Mouse (Mus musculus) spleen, postnatal 10 days (tissue): ENCODE measurements around the gene Ccdc175.
A peak's percentile ranks its signal among the peaks of the same experiment; 100 is the strongest.

Experiments used
- DNase-seq, 2 experiments: peaks; one replicate each; pipeline ENCODE4 v3.0.0; 2021 to 2022; ENCODE audit warnings: low spot score in 2 of 2

Gene Ccdc175

DNA sequence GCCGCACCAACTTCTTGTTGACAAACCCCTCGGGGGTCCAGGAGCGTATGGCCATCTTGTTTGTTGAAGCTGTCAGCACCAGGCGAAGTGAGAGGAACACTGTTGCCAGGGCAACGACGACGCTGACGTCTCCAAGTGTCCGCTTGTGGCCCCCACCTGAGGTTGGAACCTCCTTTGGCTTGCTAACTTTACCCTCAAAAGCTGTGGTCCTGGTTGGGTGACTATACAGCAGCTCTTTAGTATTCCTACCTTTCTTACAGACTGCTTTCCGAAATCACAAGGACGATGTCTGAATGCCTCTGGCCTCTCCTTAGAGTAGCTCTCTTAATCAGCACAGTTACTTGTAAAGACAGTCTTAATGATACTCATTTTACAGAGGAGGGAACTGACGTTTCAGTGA, at the start of gene Ccdc175:
Gene Ccdc175 (minus strand): TSS at position 101 of the 400 bp plus-strand sequence.
- no peak for DNase-seq

DNA sequence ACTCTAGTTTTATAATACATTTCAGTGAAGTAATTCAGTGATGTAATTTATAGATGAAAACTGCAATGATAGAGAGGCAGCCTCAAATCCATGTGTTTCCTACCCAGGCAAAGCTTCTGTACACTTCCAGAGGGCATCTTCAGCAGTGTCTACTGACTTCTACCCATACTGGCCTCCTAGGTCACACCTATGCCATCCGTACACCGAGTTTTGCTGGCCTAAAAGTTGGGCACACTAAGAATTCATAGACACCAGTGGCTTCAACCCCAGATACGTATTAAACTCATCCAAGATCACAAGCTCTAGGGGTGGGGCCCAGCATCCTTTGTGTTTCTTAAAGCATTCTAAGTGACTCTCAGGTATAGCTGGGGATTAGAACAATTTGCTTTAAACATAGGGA, 49.3 kb upstream of the Ccdc175 start:
- DNase-seq = no peak

DNA sequence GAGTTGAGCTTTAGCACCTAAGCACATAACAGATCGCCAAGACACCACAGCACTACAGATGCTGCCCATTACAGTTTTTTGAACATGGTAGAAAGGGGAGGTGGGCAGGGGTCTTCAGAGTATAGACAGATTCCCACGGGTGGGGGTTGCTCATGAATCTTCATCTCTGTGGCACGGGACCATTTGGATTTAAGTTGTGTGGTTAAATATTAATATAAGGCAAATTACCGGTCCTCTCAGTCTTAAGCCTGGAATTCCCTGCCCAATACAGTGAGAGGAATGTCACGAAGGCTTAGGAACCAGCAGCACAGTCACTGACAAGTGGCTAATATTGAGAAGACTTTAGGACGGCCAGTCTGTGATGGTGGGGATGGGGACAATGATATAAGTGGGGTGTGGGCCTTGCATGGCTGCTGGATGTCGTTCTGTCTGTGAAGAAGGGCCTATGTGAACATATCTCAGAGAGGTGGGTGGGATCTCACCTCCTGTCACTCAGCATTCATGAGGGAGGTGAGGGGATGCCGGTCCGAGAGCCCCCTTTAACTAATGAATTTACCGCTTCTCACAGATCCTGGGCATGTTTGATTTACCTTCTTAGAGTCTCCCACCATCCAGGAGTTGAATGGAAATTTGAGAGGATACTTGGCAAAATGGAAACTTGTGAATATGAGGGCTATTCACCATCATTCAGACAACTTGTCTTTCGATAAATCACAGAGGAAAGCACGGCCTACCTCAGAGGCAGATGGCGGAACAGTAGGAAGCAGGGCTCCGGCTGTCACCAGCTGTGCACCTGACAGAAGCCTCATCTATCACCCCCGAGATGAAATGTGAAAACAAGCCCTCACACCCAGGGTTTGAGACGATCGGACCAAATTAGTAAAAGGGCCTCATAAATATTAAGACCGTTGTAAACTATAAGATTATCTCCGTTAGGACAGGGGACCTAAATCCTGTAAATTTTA, 48.3 kb upstream of the Ccdc175 start:
- DNase-seq = no peak

- no peak for DNase-seq
Measured at GRCm38 (mm10) chr12:72232176-72232575, 47.3 kb upstream of the Ccdc175 start.

GRCm38 (mm10) chr12:72229451-72230196, 44.8 kb upstream of the Ccdc175 start:
- no peak for DNase-seq

GRCm38 (mm10) chr12:72227731-72228130, 42.9 kb upstream of the Ccdc175 start:
- DNase-seq = no peak

- no peak for DNase-seq
Measured at GRCm38 (mm10) chr12:72225371-72225770, 40.5 kb upstream of the Ccdc175 start.

GRCm38 (mm10) chr12:72223557-72224102, 38.8 kb upstream of the Ccdc175 start:
- DNase-seq = no peak

DNA sequence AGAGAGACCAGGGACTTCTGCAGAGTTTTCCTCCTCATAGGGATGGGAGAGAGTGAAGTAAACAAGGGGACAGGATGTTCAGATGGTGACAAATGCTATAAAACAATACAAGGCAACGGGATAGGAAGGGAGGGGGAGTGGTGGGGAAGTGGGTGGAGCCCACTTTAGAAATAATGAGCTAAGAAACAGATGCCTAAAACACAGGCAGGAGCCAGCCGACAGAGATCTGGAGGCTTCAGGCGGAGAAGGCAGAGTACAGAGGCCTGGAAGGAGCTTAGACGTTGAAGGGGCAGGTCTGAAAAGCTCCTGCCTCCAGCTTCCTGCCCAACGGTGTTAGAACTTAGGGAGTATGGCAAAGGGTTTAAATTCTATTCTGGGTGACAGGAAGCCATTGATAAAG, 28.7 kb upstream of the Ccdc175 start:
- DNase-seq = no peak

GRCm38 (mm10) chr12:72200828-72201227, 16.0 kb upstream of the Ccdc175 start:
- DNase-seq = no peak

DNA sequence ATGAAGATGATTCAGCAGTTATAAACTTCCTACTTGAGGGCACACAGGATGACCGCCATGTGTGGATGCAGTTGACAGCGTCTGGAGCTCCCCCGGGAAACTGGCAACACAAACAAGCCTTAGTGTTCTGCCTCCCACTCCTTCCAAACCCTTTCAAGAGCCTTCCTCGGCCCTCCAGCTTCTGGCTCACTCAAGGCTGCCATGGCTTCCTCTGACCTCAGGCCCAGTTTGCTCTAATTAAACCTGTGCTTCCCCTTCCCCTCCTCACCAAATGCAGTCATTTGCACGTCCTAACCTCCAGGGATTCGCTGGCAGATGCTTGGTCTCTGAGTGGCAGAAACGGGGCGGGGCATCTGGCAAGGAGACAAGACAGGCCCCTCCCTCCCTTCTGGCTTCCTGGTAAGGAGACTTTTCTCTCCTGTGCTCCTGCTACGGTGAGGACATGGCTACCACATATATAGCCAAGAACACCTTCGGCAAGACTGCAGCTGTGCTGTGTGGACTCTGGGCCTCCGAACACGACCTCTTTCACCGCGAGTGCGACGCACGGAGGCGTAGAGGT, 13.2 kb upstream of the Ccdc175 start:
- DNase-seq = no peak

DNA sequence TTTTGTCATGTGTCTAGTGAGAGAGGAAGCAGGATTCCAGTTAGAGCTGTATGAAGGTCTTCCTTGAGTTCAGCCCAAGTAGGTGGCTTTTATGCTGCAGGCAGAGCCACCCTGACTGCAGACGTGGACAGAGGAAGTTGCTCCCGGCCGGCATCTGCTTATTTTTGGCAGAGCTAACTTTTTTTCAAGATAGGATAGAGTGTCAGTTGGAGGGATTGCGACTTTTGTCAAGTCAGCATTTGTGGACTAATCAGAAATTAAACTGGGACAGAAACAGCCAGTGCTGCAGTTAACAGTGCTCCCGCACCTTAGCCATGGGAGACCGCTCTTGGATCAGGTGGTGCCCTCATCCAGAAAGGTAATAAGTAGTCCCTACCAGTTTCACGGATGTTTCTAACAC, 12.6 kb upstream of the Ccdc175 start:
- DNase-seq = no peak

GRCm38 (mm10) chr12:72179561-72179960, 5.3 kb downstream of the Ccdc175 start:
- no peak for DNase-seq

DNA sequence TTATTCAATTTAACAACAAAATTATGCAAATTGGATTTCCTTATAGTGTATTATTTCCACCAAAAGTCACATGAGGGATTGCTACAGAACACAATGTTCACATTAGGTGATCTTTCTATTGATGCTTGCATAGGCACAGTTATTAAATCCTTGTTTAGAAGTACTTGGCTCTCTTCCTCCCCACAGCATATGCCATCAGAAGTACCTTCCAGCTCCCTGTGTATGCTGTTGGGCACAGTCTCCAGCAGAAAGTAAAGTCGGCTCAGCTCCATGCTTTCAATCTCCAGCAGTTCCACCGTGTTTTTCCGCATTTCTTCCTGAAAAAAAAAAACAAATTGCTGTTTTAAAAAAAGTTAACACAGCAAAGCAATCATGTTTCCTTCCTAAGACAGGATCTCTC, 6.5 kb downstream of the Ccdc175 start:
- DNase-seq = no peak

DNA sequence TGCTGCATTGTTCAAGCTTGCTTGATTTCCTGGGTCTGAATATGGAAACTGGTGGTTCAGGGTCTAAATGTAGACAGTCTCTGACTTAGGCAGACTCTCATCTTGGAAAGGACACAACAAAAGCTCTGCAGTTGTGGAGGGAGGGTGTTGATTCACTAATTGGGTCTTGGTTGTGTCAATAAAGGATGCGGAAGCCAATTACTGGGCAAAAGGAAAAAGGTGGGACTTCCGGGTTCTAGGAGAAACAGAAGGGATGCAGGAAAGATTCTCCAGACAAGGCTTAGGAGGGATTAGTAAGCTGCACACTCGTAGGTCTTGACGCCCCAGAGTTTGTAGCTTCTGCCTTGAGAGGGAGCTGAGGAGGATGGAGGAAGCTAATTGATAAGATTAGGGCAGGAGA, 26.4 kb downstream of the Ccdc175 start:
- no peak for DNase-seq

- DNase-seq = no peak
Measured at GRCm38 (mm10) chr12:72150786-72151185, 34.0 kb downstream of the Ccdc175 start.

- DNase-seq = no peak
Measured at GRCm38 (mm10) chr12:72129203-72129602, 55.6 kb downstream of the Ccdc175 start.

DNA sequence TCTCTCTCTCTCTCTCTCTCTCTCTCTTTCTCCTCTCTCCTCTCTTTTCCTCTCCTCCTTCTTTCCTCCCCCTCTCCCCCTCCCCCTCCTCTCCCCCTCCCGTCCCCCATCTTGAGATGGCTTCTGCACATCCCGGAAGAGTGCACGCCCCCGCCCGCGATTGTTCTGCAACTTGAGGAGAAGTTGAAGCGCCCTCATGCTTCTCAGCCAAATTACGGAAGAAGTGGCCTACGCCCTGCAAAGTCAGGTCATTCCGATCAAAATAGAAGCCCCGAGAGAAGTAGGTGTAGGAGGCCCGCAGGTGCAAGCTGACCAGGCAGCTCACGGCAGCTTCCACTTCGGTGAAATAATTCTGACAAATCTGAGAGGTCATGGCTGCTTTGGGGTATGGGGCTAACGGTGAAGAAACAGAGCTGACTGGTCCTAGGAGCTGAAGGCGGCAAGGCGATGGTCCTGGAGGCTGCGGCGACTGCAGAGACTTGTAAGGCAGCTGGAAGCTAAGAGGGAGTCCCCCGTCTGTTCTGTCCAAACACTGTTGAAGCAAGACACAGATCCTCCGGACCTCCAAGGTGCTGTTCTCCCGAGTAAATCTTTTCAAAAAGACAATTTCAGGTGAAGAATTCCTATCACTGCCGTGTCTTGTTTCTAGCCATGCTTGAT, 69.0 kb downstream of the Ccdc175 start:
- no peak for DNase-seq

DNA sequence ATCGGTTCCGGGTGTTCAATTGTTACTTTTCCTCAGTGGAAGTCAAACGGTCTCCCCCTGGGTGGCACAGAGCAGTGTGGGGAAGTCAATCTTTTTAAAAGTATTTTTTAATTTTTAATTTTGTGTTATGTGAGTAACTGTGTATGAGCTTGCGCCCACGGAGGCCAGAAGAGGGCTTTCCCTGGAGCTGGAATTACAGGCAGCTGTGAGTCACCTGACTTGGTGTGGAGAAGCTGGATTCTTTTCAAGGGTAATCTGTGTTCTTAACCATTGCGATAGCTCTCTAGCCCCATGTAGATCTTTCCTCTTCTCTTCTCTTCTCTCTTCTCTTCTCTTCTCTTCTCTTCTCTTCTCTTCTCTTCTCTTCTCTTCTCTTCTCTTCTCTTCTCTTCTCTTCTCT, 69.7 kb downstream of the Ccdc175 start:
- DNase-seq = no peak

GRCm38 (mm10) chr12:72104525-72105281, 80.1 kb downstream of the Ccdc175 start:
- peak in 1 of 2 experiments; percentile 31 for DNase-seq

DNA sequence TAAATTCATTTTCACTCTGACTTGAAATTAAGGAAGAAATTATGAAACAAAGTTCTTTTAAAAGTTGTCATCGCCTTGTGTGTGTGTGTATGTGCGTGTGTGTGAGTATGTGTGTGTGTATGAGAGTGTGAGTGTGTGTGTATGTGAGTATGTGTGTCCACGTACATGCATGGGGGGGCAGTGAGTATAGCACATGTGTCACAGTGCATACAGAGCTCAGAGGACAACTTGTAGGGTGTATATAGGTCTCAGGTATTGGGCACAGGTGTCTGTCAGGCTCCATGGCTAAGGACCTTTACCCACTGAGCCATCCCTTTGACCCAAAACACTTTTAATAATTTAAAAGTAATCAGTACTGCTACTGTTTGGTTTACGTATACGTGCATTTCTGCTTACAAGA, 80.8 kb downstream of the Ccdc175 start:
- no peak for DNase-seq
